Mouse (Mus musculus) heart, postnatal 0 days (tissue): ENCODE measurements around the gene Tnfrsf1b. TPM values are rescaled to one million over a fixed set of nuclear protein-coding genes. Genes with fewer than 3 reads are reported as not detected.

Source experiments
- ATAC-seq: fragments of 200-750 bp; cut with Nextera tagmentation; 2 replicates; pipeline ENCODE4 v1.8.0; 2017; ENCODE audit warnings: low read depth, moderate number of reproducible peaks, moderate library complexity; ENCODE audit not compliant: insufficient read depth
- DNase-seq: peaks from one replicate; pipeline ENCODE4 v3.0.0-alpha.2; 2016; ENCODE audit warnings: low spot score
- H3K27ac ChIP-seq: fragments of 300-500 bp; sonication (generic); 2 replicates; pipeline ENCODE4 v1.5.1; 2014; ENCODE audit warnings: low read depth, mild to moderate bottlenecking
- H3K27me3 ChIP-seq: fragments of 300-500 bp; sonication (generic); 2 replicates; pipeline ENCODE4 v1.6.1; 2014; ENCODE audit warnings: low read length, mixed read lengths; ENCODE audit not compliant: control insufficient read depth, insufficient read depth
- H3K36me3 ChIP-seq: fragments of 300-500 bp; sonication (generic); replicated peaks from 2 replicates; pipeline ENCODE4 v1.6.1; 2014; ENCODE audit warnings: low read length, mixed read lengths; ENCODE audit not compliant: control insufficient read depth, insufficient read depth
- H3K4me1 ChIP-seq: fragments of 300-500 bp; sonication (generic); 2 replicates; pipeline ENCODE4 v1.6.1; 2014; ENCODE audit warnings: antibody characterized with exemption; ENCODE audit not compliant: control insufficient read depth, insufficient read depth
- H3K4me2 ChIP-seq: fragments of 300-500 bp; sonication (generic); 2 replicates; pipeline ENCODE4 v1.6.1; 2014; ENCODE audit warnings: low read depth, mild to moderate bottlenecking, low read length, moderate library complexity
- H3K4me3 ChIP-seq: fragments of 300-500 bp; sonication (generic); 2 replicates; pipeline ENCODE4 v1.5.1; 2014; ENCODE audit warnings: low read depth, low read length
- H3K9ac ChIP-seq: fragments of 300-500 bp; sonication (generic); replicated peaks from 2 replicates; pipeline ENCODE4 v1.6.1; 2014; ENCODE audit warnings: low read depth, low read length, mixed read lengths
- H3K9me3 ChIP-seq: fragments of 300-500 bp; sonication (generic); replicated peaks from 2 replicates; pipeline ENCODE4 v1.6.1; 2016; ENCODE audit warnings: low read length; ENCODE audit not compliant: control insufficient read depth
- CTCF ChIP-seq: IDR thresholded peaks from 2 replicates; pipeline ENCODE4 v1.5.1; 2016; ENCODE audit warnings: antibody characterized with exemption, control low read depth, low read depth
- EP300 ChIP-seq: IDR thresholded peaks from 2 replicates; pipeline ENCODE4 v1.6.1; 2016; ENCODE audit warnings: antibody characterized with exemption, low read depth
- WGBS: fragments of 180-500 bp; shearing (Covaris S2); extraction: QIAGEN DNeasy Blood & Tissue Kit; methylation state at CpG from one replicate; pipeline ENCODE4 v1.1.7; 2014; 5-methylcytosine and 5-hydroxymethylcytosine counted together
- polyA plus RNA-seq: library from polyadenylated mRNA; unstranded; fragments of >200 nt; fragmentation: Nextera tagmentation; extraction: Ambion mirVana; gene quantifications from 2 replicates; pipeline ENCODE4 v1.2.1, GENCODE M21; 2015
- total RNA-seq: library from RNA; depleted of rRNA; stranded (reverse); fragments of >200 nt; gene quantifications from 2 replicates; pipeline ENCODE4 v1.2.3, GENCODE M21; 2014; ENCODE audit warnings: low replicate concordance

Tnfrsf1b gene
- total and polyA plus RNA-seq, 2 experiments from 2014 or later = 2.0 to 11.1 TPM

DNA sequence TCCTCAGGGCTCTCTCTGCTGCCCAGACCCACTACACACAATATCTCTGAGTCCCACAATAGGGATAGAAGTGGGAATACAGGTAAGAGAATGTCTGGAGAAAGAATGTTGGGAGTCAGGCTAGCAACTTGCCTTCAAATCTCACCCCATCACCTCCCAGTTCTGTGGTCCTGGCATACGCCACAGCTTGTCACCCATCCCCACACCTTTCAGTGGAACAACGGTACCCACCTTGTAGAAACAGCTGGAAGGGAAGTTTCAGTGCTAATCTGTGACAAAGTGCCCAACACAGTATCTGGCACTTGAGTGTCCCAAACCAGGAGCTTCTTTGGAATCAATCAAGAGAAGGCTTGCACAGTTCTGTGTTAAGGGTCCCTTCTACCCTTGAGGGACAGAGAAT is 2.0 kb downstream of the Tnfrsf1b start:
- Histone ChIP-seq H3K9me3 (no peaks in the 10 kb centered on the region), H3K4me1 (no peaks in the 10 kb centered on the region), H3K27ac (no peak overlapping the region), H3K4me2 (no peak overlapping the region), H3K27me3 (peaks cover 23% of the 10 kb centered on the region), H3K4me3 (no peak overlapping the region), H3K36me3 (no peaks in the 10 kb centered on the region), H3K9ac (no peak overlapping the region)
- WGBS = 75% methylated on average over 2 of the region's 2 CpGs
- ATAC-seq (no peak), DNase-seq (no peak)
- TF ChIP-seq CTCF (no peak), EP300 (no peak)

DNA sequence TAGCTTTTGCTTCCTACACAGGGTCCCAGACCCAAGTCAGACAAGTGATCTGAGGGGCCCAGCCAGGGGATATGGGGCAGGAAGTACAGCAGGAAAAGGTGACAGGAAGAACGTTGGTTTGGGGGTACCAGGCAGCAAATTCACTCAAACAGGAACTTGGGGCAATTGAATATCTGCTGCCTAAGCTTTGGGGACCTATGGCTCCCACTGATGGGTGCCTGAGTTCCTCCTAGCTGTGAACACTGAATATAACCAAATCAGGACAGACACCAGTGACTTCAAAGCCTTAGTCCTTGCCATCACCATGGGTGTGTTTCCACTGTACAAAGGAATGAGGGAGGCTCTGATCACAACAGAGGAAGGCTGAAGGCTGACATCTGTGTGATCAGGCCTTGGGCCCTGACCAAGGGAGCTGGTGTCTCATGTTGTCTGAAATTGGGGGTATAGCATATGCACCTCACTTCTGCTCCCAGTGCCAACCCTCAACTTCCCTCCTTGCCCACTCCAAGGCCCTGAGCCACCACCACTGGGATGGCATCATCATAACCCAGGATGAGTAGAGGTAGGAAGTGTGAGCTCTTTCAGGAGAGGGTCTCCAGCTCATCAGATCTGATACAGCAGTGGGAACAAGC is 3.8 kb downstream of the Tnfrsf1b start:
- H3K27ac ChIP-seq = no peak overlapping the region
- peaks cover 22% of the 10 kb centered on the region for H3K27me3 ChIP-seq
- WGBS = 23% methylated on average over 1 of the region's 1 CpGs
- DNase-seq = no peak
- H3K36me3 ChIP-seq = no peaks in the 10 kb centered on the region
- H3K4me3 ChIP-seq = no peak overlapping the region
- no peak overlapping the region for H3K9ac ChIP-seq
- TF ChIP-seq CTCF (no peak), EP300 (no peak)
- 0 out of 2 replicates have a peak, but pooled peaks cover 9% of the 10 kb centered on the region for H3K4me1 ChIP-seq
- no peak overlapping the region for H3K4me2 ChIP-seq
- no peaks in the 10 kb centered on the region for H3K9me3 ChIP-seq
- no peak for ATAC-seq

DNA sequence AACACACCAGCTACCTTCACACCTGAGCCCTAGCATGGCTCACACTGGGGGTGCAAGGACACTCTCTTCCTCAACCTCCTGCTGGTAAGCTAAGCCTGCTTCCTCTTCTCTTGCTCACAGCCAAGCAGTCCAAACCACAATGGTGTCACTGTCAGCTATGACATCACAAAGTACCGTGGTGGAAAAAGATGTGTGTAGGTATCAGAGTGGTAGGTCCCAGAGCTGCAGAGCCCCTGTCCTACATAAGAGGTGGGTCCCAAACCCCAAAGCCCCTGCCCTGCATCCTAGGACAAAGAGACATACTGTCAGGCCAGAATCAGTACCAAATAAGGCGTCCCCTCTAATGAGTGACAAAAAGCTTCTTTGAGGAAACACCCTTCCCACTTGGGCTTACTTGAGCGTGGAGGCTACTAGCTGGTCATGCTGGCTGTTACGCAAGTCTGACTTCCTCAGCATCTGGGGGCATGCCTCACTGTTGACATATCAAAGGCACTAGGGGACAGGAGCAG is 5.9 kb downstream of the Tnfrsf1b start:
- ATAC-seq (no peak), DNase-seq (no peak)
- Histone ChIP-seq H3K9ac (no peak overlapping the region), H3K4me2 (no peak overlapping the region), H3K27ac (peak overlapping the region; percentile 18; the same call in 1 of the 2 replicates), H3K4me1 (0 out of 2 replicates have a peak, but pooled peaks cover 9% of the 10 kb centered on the region), H3K4me3 (no peak overlapping the region), H3K36me3 (no peaks in the 10 kb centered on the region), H3K27me3 (peaks cover 10% of the 10 kb centered on the region), H3K9me3 (no peaks in the 10 kb centered on the region)
- TF ChIP-seq EP300 = no peak
- 62% methylated on average over 4 of the region's 4 CpGs for WGBS

DNA sequence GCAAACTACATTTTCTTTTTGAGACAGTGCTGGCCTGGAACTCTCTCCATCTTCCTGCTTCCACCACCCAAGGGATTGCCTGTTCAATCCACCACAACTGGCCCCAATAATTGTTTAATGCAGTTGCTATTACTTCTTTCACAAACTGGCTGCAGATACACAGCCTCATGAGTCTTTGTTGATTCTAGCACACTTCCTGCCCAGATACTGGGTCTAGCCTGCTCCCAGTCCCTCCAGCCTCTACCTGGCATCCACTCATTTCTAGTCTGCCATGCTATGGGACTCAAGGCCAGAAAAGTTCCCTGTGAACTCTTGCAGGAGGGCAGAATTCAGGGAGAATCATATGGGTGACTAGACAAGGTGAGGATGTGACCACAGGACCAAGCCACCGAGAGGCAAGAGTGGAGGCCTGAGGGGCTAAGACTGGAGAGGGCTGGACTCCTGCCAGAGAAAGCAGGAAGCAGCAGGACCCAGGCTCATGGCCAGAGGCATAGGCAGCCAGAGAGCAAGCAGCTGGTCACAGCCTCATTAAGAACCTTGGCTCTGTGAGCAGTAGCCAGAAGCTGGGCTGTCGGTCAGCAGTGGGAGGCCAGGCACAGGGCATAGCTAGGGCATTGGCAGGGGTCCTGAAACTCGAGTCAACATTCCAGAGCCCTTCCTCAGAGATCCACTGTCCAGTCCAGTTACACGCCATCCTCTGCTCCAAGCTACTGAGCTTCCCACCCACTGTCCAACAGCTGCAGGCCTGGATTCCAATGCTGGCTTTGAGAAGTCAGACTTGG is 7.4 kb downstream of the Tnfrsf1b start:
- WGBS = 13% methylated on average over 4 of the region's 4 CpGs
- Histone ChIP-seq H3K27ac (peak overlapping the region; percentile 75), H3K9ac (no peak overlapping the region), H3K36me3 (no peaks in the 10 kb centered on the region), H3K4me2 (no peak overlapping the region), H3K27me3 (no peaks in the 10 kb centered on the region), H3K4me3 (no peak overlapping the region), H3K4me1 (0 out of 2 replicates have a peak, but pooled peaks cover 9% of the 10 kb centered on the region), H3K9me3 (no peaks in the 10 kb centered on the region)
- DNase-seq (peak; percentile 67), ATAC-seq (peak; percentile 86)
- TF ChIP-seq CTCF (no peak), EP300 (no peak)

DNA sequence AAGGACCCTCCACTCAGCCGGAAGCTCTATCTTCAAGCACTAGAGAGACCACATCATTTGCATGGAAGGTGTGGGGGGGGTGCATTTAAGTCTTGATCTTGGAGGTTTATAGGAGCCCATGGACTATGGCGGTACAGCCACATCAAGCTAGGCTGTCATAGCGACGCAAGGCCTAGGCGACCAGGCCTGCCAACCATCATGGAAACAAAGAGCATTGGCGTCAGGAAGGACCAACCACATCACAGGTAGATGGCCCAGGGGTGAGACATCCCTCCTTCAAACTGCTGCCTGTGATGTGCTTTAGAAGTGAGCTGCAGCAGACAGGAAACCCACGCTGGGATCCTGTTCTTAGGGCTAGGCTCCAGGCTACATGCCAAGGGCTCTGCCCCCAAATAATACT is 10.6 kb downstream of the Tnfrsf1b start:
- TF ChIP-seq EP300 = no peak
- no peak for TF ChIP-seq CTCF

More for the DNA sequence above, 10.6 kb downstream of the Tnfrsf1b start:
- H3K27me3 ChIP-seq = no peaks in the 10 kb centered on the region
- DNase-seq (no peak), ATAC-seq (no peak)
- no peak overlapping the region for H3K4me3 ChIP-seq
- no peaks in the 10 kb centered on the region for H3K9me3 ChIP-seq
- H3K27ac ChIP-seq = no peak overlapping the region
- H3K9ac ChIP-seq = no peak overlapping the region
- WGBS = 82% methylated on average over 7 of the region's 7 CpGs
- 0 out of 2 replicates have a peak, but pooled peaks cover 9% of the 10 kb centered on the region for H3K4me1 ChIP-seq
- no peak overlapping the region for H3K4me2 ChIP-seq
- H3K36me3 ChIP-seq = no peaks in the 10 kb centered on the region
